Mouse (Mus musculus) heart, embryonic 12.5 days (tissue): Measurements from ENCODE around the gene Apold1. TPM values are rescaled to one million over a fixed set of nuclear protein-coding genes. Genes with fewer than 3 reads are reported as not detected.
A peak's percentile ranks its signal among the peaks of the same experiment; 100 is the strongest.

Experiments
- ATAC-seq: fragments of 200-750 bp; cut with Nextera tagmentation; 2 replicates; pipeline ENCODE4 v1.8.0; 2017; ENCODE audit warnings: moderate TSS enrichment, moderate library complexity; ENCODE audit not compliant: insufficient number of reproducible peaks, low FRiP score
- H3K27ac ChIP-seq: fragments of 300-500 bp; sonication (generic); 2 replicates; pipeline ENCODE4 v1.5.1; 2016; ENCODE audit warnings: mild to moderate bottlenecking, moderate library complexity; ENCODE audit not compliant: poor library complexity, severe bottlenecking
- H3K27me3 ChIP-seq: fragments of 300-500 bp; sonication (generic); replicated peaks from 2 replicates; pipeline ENCODE4 v1.6.1; 2016; ENCODE audit warnings: mild to moderate bottlenecking, moderate library complexity
- H3K36me3 ChIP-seq: fragments of 300-500 bp; sonication (generic); 2 replicates; pipeline ENCODE4 v1.6.1; 2016; ENCODE audit warnings: mild to moderate bottlenecking, moderate library complexity
- H3K4me1 ChIP-seq: fragments of 300-500 bp; sonication (generic); replicated peaks from 2 replicates; pipeline ENCODE4 v1.6.1; 2016; ENCODE audit warnings: mild to moderate bottlenecking
- H3K4me2 ChIP-seq: fragments of 300-500 bp; sonication (generic); 2 replicates; pipeline ENCODE4 v1.6.1; 2016; ENCODE audit warnings: mild to moderate bottlenecking, moderate library complexity
- H3K4me3 ChIP-seq: fragments of 300-500 bp; sonication (generic); 2 replicates; pipeline ENCODE4 v1.5.1; 2016; ENCODE audit warnings: mild to moderate bottlenecking
- H3K9ac ChIP-seq: fragments of 300-500 bp; sonication (generic); 2 replicates; pipeline ENCODE4 v1.6.1; 2016; ENCODE audit warnings: mild to moderate bottlenecking, moderate library complexity
- H3K9me3 ChIP-seq: fragments of 300-500 bp; sonication (generic); replicated peaks from 2 replicates; pipeline ENCODE4 v1.6.1; 2016; ENCODE audit warnings: mild to moderate bottlenecking, moderate library complexity
- WGBS: fragments of 180-500 bp; shearing (Covaris S2); methylation state at CpG from one replicate; pipeline ENCODE4 v1.1.7; 2016; 5-methylcytosine and 5-hydroxymethylcytosine counted together
- polyA plus RNA-seq: library from polyadenylated mRNA; unstranded; fragments of >200 nt; fragmentation: Nextera tagmentation; extraction: Ambion mirVana; gene quantifications from 2 replicates; pipeline ENCODE4 v1.2.1, GENCODE M21; 2016

Apold1 gene
- polyA plus RNA-seq, 1 experiment from 2014 or later: 5.4 TPM

- H3K36me3 ChIP-seq: no peaks in the 10 kb centered on the region
- H3K9me3 ChIP-seq: no peaks in the 10 kb centered on the region
- H3K27ac ChIP-seq: no peak overlapping the region
- no peaks in the 10 kb centered on the region for H3K27me3 ChIP-seq
- H3K9ac ChIP-seq: no peak overlapping the region
- peaks cover 5% of the 10 kb centered on the region for H3K4me1 ChIP-seq
- no peak overlapping the region for H3K4me2 ChIP-seq
- WGBS: 80% methylated on average over 4 of the region's 4 CpGs
- ATAC-seq: no peak
- H3K4me3 ChIP-seq: no peak overlapping the region
These were observed 20.5 kb downstream of the Apold1 start for GRCm38 (mm10) chr6:135001991-135002390.

DNA sequence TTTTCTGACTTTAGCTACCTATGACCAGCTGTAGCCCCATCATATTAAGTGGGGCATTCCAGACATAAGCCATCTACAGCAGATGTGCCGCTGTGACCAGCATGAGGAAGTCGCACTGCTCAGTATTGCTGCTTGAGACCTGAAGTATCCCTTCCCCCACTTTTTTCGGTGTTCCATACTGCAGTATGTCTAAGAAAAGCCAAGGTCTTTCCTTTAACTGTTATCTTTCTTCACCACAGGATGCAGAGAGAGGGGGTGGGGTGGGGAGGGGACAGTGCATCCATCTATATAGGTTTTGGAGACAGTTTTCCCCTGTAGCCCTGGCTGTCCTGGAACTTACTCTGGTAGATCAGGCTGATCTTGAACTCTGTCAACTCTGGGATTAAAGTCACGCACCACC lies 24.9 kb downstream of the Apold1 start:
- ATAC-seq: peak; percentile 26; the same call in 1 of the 2 replicates
- Histone ChIP-seq H3K4me1 (no peaks in the 10 kb centered on the region), H3K27ac (no peak overlapping the region), H3K4me2 (no peak overlapping the region), H3K36me3 (no peaks in the 10 kb centered on the region), H3K9ac (no peak overlapping the region), H3K9me3 (no peaks in the 10 kb centered on the region), H3K4me3 (no peak overlapping the region), H3K27me3 (no peaks in the 10 kb centered on the region)
- WGBS: 84% methylated on average over 4 of the region's 4 CpGs

- 5% methylated on average over 19 of the region's 19 CpGs for WGBS
- peaks cover 7% of the 10 kb centered on the region for H3K4me1 ChIP-seq
- H3K4me2 ChIP-seq: peak within 1 kb of the TSS; percentile 84
- H3K27me3 ChIP-seq: no peaks in the 10 kb centered on the region
- peaks cover 28% of the 10 kb centered on the region for H3K36me3 ChIP-seq
- peak within 1 kb of the TSS; percentile 68 for H3K4me3 ChIP-seq
- H3K9ac ChIP-seq: peak within 1 kb of the TSS; percentile 80
- no peak within 1 kb of the TSS; the same call in 1 of the 2 replicates for H3K27ac ChIP-seq
- ATAC-seq: peak; percentile 88
- H3K9me3 ChIP-seq: no peaks in the 10 kb centered on the region
These were observed 29.7 kb downstream of the Apold1 start, which contains the start of gene Ddx47 for GRCm38 (mm10) chr6:135011048-135011733. Gene Ddx47, plus strand, starts transcription at chr6:135011612.

DNA sequence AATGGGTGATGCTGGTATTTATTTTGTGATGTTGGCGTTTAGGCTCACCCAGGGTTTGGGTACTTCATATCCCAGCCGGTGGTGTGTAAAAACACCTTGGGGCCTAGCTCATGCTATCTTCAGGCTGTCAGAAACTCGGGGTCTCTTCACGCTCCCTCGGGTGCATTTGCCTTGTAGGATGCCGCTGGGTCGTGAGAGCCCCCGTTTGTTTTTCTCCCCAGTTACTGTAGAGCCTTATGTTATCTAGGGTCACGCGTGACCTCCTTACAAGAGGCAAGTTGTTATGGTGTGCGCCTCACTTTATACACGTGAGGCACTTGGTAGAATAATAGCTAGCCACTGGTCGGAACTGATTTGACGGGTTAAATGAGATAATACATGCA lies 30.2 kb downstream of the Apold1 start:
- Histone ChIP-seq H3K4me1 (peaks cover 7% of the 10 kb centered on the region), H3K9ac (peak overlapping the region; percentile 80), H3K36me3 (peaks cover 34% of the 10 kb centered on the region), H3K27ac (no peak overlapping the region; the same call in 1 of the 2 replicates), H3K4me3 (peak overlapping the region; percentile 68), H3K9me3 (no peaks in the 10 kb centered on the region), H3K4me2 (peak overlapping the region; percentile 84), H3K27me3 (no peaks in the 10 kb centered on the region)
- ATAC-seq: peak; percentile 44
- under 1% methylated on average over 14 of the region's 14 CpGs for WGBS

DNA sequence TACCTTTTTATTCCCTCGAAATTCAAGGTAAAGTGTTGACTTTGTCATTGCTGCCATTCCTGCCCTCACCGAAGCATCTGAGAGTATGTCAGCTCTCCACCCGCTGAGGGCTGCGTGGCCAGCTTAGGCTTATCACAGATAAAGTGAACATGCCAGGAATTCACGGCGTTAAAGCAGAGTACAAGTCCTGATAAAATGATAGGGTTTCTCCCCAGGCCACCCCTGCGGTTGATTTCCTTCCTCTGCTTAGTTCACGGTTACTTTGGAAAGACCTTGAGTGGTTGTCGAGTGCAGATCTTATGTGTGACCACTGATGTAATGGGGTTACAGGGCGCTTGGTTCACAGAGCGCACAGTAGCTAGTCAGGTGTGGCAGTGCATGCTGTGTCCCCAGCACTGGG lies 35.7 kb downstream of the Apold1 start:
- Histone ChIP-seq H3K36me3 (peaks cover 86% of the 10 kb centered on the region), H3K4me2 (no peak overlapping the region), H3K27me3 (no peaks in the 10 kb centered on the region), H3K27ac (no peak overlapping the region), H3K4me3 (no peak overlapping the region), H3K4me1 (peaks cover 4% of the 10 kb centered on the region), H3K9me3 (no peaks in the 10 kb centered on the region), H3K9ac (no peak overlapping the region)
- no peak for ATAC-seq
- 55% methylated on average over 11 of the region's 11 CpGs for WGBS

GRCm38 (mm10) chr6:135019564-135019963 lies 38.0 kb downstream of the Apold1 start:
- Histone ChIP-seq H3K27me3 (no peaks in the 10 kb centered on the region), H3K4me3 (no peak overlapping the region), H3K4me2 (no peak overlapping the region), H3K36me3 (peaks cover 97% of the 10 kb centered on the region), H3K27ac (no peak overlapping the region), H3K4me1 (no peaks in the 10 kb centered on the region), H3K9me3 (no peaks in the 10 kb centered on the region), H3K9ac (no peak overlapping the region)
- no peak for ATAC-seq
- WGBS: 77% methylated on average over 10 of the region's 10 CpGs

DNA sequence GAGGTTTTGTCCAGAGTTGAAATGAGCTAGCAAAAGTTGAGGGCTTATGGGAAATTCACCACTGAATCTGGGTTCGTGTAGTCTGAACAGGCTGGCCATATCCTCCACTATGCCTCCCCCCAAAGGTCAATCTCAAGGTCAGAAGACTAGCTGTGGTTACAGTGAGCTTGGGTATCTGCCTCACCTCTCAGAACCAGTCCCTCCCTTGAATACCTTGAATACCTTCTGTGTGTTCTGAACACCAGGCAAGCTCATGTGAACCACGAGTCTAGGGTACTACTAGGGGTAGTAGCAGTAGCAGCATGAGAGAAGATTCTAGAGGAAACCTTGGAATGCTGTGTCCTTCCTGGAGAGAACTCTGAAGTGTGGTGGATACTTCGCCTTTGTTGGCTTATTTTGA lies 40.1 kb downstream of the Apold1 start:
- Histone ChIP-seq H3K27ac (no peak overlapping the region), H3K36me3 (peaks cover 81% of the 10 kb centered on the region), H3K4me3 (no peak overlapping the region), H3K27me3 (no peaks in the 10 kb centered on the region), H3K4me2 (no peak overlapping the region), H3K4me1 (peaks cover 9% of the 10 kb centered on the region), H3K9me3 (no peaks in the 10 kb centered on the region), H3K9ac (no peak overlapping the region)
- ATAC-seq: no peak
- WGBS: 86% methylated on average over 3 of the region's 3 CpGs

GRCm38 (mm10) chr6:135023379-135023778 lies 41.9 kb downstream of the Apold1 start:
- H3K9ac ChIP-seq: no peak overlapping the region
- 89% methylated on average over 14 of the region's 14 CpGs for WGBS
- H3K36me3 ChIP-seq: peaks cover 64% of the 10 kb centered on the region
- H3K9me3 ChIP-seq: no peaks in the 10 kb centered on the region
- H3K4me3 ChIP-seq: no peak overlapping the region
- no peak overlapping the region for H3K4me2 ChIP-seq
- peaks cover 14% of the 10 kb centered on the region for H3K4me1 ChIP-seq
- no peak for ATAC-seq
- no peaks in the 10 kb centered on the region for H3K27me3 ChIP-seq
- no peak overlapping the region for H3K27ac ChIP-seq

- Histone ChIP-seq H3K4me2 (no peak overlapping the region), H3K27ac (no peak overlapping the region), H3K27me3 (no peaks in the 10 kb centered on the region), H3K36me3 (peaks cover 50% of the 10 kb centered on the region), H3K4me1 (peaks cover 14% of the 10 kb centered on the region), H3K4me3 (no peak overlapping the region), H3K9ac (no peak overlapping the region), H3K9me3 (no peaks in the 10 kb centered on the region)
- 72% methylated on average over 1 of the region's 1 CpGs for WGBS
- no peak for ATAC-seq
These were observed 43.4 kb downstream of the Apold1 start for GRCm38 (mm10) chr6:135024781-135025420.

DNA sequence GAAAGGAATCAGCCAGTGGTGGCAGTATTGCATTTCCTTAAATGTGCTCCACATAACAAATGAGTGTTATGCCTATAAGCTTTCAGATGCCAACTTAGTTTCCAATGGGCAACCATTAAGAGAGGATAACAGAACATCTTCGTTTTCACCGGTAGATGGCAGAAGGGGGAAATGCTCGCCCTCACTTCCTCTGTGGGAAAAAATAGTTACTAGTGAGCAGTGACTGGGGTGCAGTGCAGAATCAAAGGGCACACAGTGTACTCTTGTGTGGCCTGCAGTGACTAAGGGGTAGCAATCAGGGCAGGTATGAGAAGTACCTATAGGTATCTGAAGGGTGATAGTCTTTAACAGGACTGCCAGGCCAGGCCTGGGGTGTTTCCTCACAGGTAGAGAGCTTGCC lies 44.7 kb downstream of the Apold1 start:
- H3K27me3 ChIP-seq: no peaks in the 10 kb centered on the region
- WGBS: 11% methylated on average over 3 of the region's 3 CpGs
- H3K4me1 ChIP-seq: peaks cover 14% of the 10 kb centered on the region
- H3K4me2 ChIP-seq: no peak overlapping the region
- no peak overlapping the region for H3K9ac ChIP-seq
- H3K36me3 ChIP-seq: peaks cover 37% of the 10 kb centered on the region
- H3K27ac ChIP-seq: no peak overlapping the region
- no peak overlapping the region for H3K4me3 ChIP-seq
- 0 out of 2 replicates have a peak, but pooled peaks have one; percentile 50 for ATAC-seq
- H3K9me3 ChIP-seq: no peaks in the 10 kb centered on the region

- Histone ChIP-seq H3K36me3 (peaks cover 32% of the 10 kb centered on the region), H3K27me3 (no peaks in the 10 kb centered on the region), H3K27ac (no peak overlapping the region), H3K9me3 (no peaks in the 10 kb centered on the region), H3K4me1 (peaks cover 14% of the 10 kb centered on the region), H3K4me2 (no peak overlapping the region), H3K9ac (no peak overlapping the region), H3K4me3 (no peak overlapping the region)
- WGBS: 52% methylated on average over 2 of the region's 2 CpGs
- no peak for ATAC-seq
These were observed 45.2 kb downstream of the Apold1 start for GRCm38 (mm10) chr6:135026755-135027154.
